23 mouse cellular contexts compared by ENCODE assay signal in genomic region chr6:116663364-116663763, GRCm38 (mm10). TPM values are rescaled to one million over a fixed set of nuclear protein-coding genes. Genes with fewer than 3 reads are reported as not detected.
DNase-seq lines count a peak whose midpoint lies in the region; ATAC-seq lines count a peak whose summit lies in the region.
"Had no signal": no experiment of that assay in that cellular context is flagged by ENCODE, and none has a peak within 500 bp of the region (broad histone marks: within the 10 kb centered on the region; RNA-seq: fewer than 3 reads in every experiment).

No protein-coding gene starts in this region.

- 0 out of 2 replicates have a peak, but pooled peaks cover 3% of the 10 kb centered on the region for H3K4me1 ChIP-seq in heart, embryonic 11.5 days (ENCODE audit: control insufficient read depth, insufficient read depth, low read length)
- no peaks in the 10 kb centered on the region for H3K4me1 ChIP-seq in neural tube, embryonic 15.5 days
- H3K4me1 ChIP-seq: embryonic facial prominence, embryonic 12.5 days had no signal

- no peak overlapping the region for H3K4me3 ChIP-seq in heart, embryonic 11.5 days (ENCODE audit: low read depth, low read length)
- H3K4me3 ChIP-seq in macrophage (ENCODE audit: inconsistent target) = no peak overlapping the region
- no peak overlapping the region for H3K4me3 ChIP-seq in neural tube, embryonic 15.5 days (replicated peaks)
- H3K4me3 ChIP-seq: embryonic facial prominence, embryonic 10.5 days; embryonic facial prominence, embryonic 12.5 days; forebrain, embryonic 13.5 days; forebrain, embryonic 15.5 days had no signal

- H3K4me2 ChIP-seq in heart, embryonic 11.5 days = no peak overlapping the region
- no peak overlapping the region for H3K4me2 ChIP-seq in neural tube, embryonic 15.5 days
- H3K4me2 ChIP-seq: embryonic facial prominence, embryonic 12.5 days; forebrain, embryonic 13.5 days; forebrain, embryonic 15.5 days had no signal

- no peaks in the 10 kb centered on the region for H3K36me3 ChIP-seq in heart, embryonic 11.5 days (ENCODE audit: control insufficient read depth, insufficient read depth, low read length)
- H3K36me3 ChIP-seq in macrophage (ENCODE audit: inconsistent target) = peaks cover 40% of the 10 kb centered on the region
- H3K36me3 ChIP-seq in neural tube, embryonic 15.5 days = no peaks in the 10 kb centered on the region
- H3K36me3 ChIP-seq: embryonic facial prominence, embryonic 10.5 days; embryonic facial prominence, embryonic 12.5 days; forebrain, embryonic 15.5 days; G1E had no signal

- H3K79me2 ChIP-seq in macrophage (ENCODE audit: inconsistent target) = peaks cover 93% of the 10 kb centered on the region

- peak; percentile 73 for DNase-seq in heart, adult 11 months
- no peak for DNase-seq in gastrocnemius, adult 18-20 months (ENCODE audit: low spot score)
- DNase-seq: adrenal gland, adult 8-10 months; adrenal gland, postnatal 14 days; adrenal gland, postnatal 36 days; cerebellum, adult 11-12 months; cerebellum, adult 2 months; cerebellum, adult 9-10 months; cerebellum, postnatal 10 days; cerebellum, postnatal 25 days; forebrain, postnatal 0 days had no signal

- no peak overlapping the region for H3K9ac ChIP-seq in heart, embryonic 11.5 days (ENCODE audit: low read depth, low read length)
- no peak overlapping the region for H3K9ac ChIP-seq in neural tube, embryonic 15.5 days (replicated peaks)
- H3K9ac ChIP-seq: embryonic facial prominence, embryonic 12.5 days; forebrain, embryonic 13.5 days; forebrain, embryonic 15.5 days; forebrain, postnatal 0 days had no signal

- H3K27ac ChIP-seq in heart, embryonic 11.5 days (ENCODE audit: low read depth, low read length) = no peak overlapping the region
- H3K27ac ChIP-seq in macrophage = peak overlapping the region; percentile 83
- H3K27ac ChIP-seq in neural tube, embryonic 15.5 days (replicated peaks) = no peak overlapping the region
- H3K27ac ChIP-seq: embryonic facial prominence, embryonic 10.5 days; embryonic facial prominence, embryonic 12.5 days; forebrain, embryonic 13.5 days; forebrain, embryonic 15.5 days had no signal

- 81% methylated on average over 2 of the region's 2 CpGs for WGBS in heart, embryonic 11.5 days (ENCODE audit: insufficient replicate concordance)
- 71% methylated on average over 2 of the region's 2 CpGs for WGBS in macrophage (ENCODE audit: missing documents)
- 91% methylated on average over 2 of the region's 2 CpGs for WGBS in neural tube, embryonic 15.5 days

- no peaks in the 10 kb centered on the region for H3K9me3 ChIP-seq in heart, embryonic 11.5 days (replicated peaks; ENCODE audit: control insufficient read depth, low read length)
- no peaks in the 10 kb centered on the region for H3K9me3 ChIP-seq in neural tube, embryonic 15.5 days (replicated peaks)
- H3K9me3 ChIP-seq: embryonic facial prominence, embryonic 10.5 days; embryonic facial prominence, embryonic 12.5 days; forebrain, embryonic 13.5 days; forebrain, embryonic 15.5 days had no signal

- H3K27me3 ChIP-seq in heart, embryonic 11.5 days (ENCODE audit: control insufficient read depth, insufficient read depth, low read length) = no peaks in the 10 kb centered on the region
- H3K27me3 ChIP-seq in neural tube, embryonic 15.5 days (replicated peaks) = no peaks in the 10 kb centered on the region
- H3K27me3 ChIP-seq: CH12.LX; embryonic facial prominence, embryonic 12.5 days; forebrain, embryonic 13.5 days; forebrain, embryonic 15.5 days; Patski had no signal

- ATAC-seq in heart, embryonic 11.5 days (replicated peaks; ENCODE audit: insufficient number of reproducible peaks, low FRiP score, low TSS enrichment) = no peak
- no peak for ATAC-seq in neural tube, embryonic 15.5 days (ENCODE audit: low FRiP score)
- ATAC-seq: activated CD4-positive, CD25-positive, alpha-beta regulatory T cell, adult 4 months; CD4-positive, CD25-positive, alpha-beta regulatory T cell, adult 4 months; forebrain, embryonic 13.5 days; forebrain, embryonic 15.5 days; forebrain, postnatal 0 days; Patski had no signal

RNA-seq across cellular contexts. Expression of gene Rassf4, which starts 10.4 kb away (rescaled TPM):
- 5.7 and 6.9 TPM in 2 replicates for polyA plus RNA-seq in heart, embryonic 11.5 days (2014; fragmentation: Nextera tagmentation; extraction: Ambion mirVana)
- 1,000 to 10,000 TPM in 14 of 26 experiments, 100 to 1,000 TPM in 12; 300 to 1,852 (median 1,057) TPM for total RNA-seq in macrophage (2018; cell fraction: chromatin; rRNA removed)
- 100 to 1,000 TPM; 151 to 601 (median 347) TPM for total RNA-seq in macrophage (2018; cell fraction: cytosol; rRNA removed)
- total RNA-seq in macrophage (2018; cell fraction: nucleus; rRNA removed) = 1,000 to 10,000 TPM in 4 of 26 experiments, 100 to 1,000 TPM in 22; 147 to 1,472 (median 838) TPM
- polyA plus RNA-seq in macrophage (2018) = 48.6 to 217 TPM (median 138 TPM) in 3 replicates
- total RNA-seq in gastrocnemius, adult 18-20 months (2021) = 1 to 10 TPM; 1.4 to 1.8 TPM
- polyA plus RNA-seq in neural tube, embryonic 15.5 days (2015; fragmentation: Nextera tagmentation; extraction: Ambion mirVana) = 29.0 and 32.5 TPM in 2 replicates
- polyA plus RNA-seq: G1E had no signal

RNA-seq across cellular contexts. Expression of gene Depp1, which starts 13.0 kb away (rescaled TPM):
- polyA plus RNA-seq in heart, embryonic 11.5 days (2014; fragmentation: Nextera tagmentation; extraction: Ambion mirVana) = 4.1 and 5.9 TPM in 2 replicates
- total RNA-seq in macrophage (2018; cell fraction: chromatin; rRNA removed) = 1 to 10 TPM in 9 of 26 experiments, under 1 TPM in 7, not detected in 10; 0.64 to 2.0 (median 1.4) TPM
- under 1 TPM in 12 of 26 experiments, not detected in 14; 0.17 to 0.85 (median 0.64) TPM for total RNA-seq in macrophage (2018; cell fraction: cytosol; rRNA removed)
- 1 to 10 TPM in 3 of 26 experiments, under 1 TPM in 9, not detected in 14; 0.36 to 1.6 (median 0.72) TPM for total RNA-seq in macrophage (2018; cell fraction: nucleus; rRNA removed)
- 0.10 TPM in 1 of 3 replicates, not detected in the others for polyA plus RNA-seq in macrophage (2018)
- total RNA-seq in gastrocnemius, adult 18-20 months (2021) = 10 to 100 TPM; 10.7 to 17.4 TPM
- polyA plus RNA-seq in neural tube, embryonic 15.5 days (2015; fragmentation: Nextera tagmentation; extraction: Ambion mirVana) = 16.5 and 16.9 TPM in 2 replicates
- total RNA-seq: G1E had no signal
- polyA plus RNA-seq: CD4-positive, CD25-positive, alpha-beta regulatory T cell, adult 4 months; G1E had no signal

RNA-seq across cellular contexts. Expression of gene Zfp422, which starts 34.6 kb away (rescaled TPM):
- 104 and 106 TPM in 2 replicates for polyA plus RNA-seq in heart, embryonic 11.5 days (2014; fragmentation: Nextera tagmentation; extraction: Ambion mirVana)
- 10 to 100 TPM in 6 of 26 experiments, 1 to 10 TPM in 20; 3.0 to 21.1 (median 7.1) TPM for total RNA-seq in macrophage (2018; cell fraction: chromatin; rRNA removed)
- total RNA-seq in macrophage (2018; cell fraction: cytosol; rRNA removed) = 10 to 100 TPM in 18 of 26 experiments, 1 to 10 TPM in 8; 6.4 to 17.0 (median 10.7) TPM
- 10 to 100 TPM in 25 of 26 experiments, 1 to 10 TPM in 1; 8.7 to 28.5 (median 14.8) TPM for total RNA-seq in macrophage (2018; cell fraction: nucleus; rRNA removed)
- polyA plus RNA-seq in macrophage (2018) = 14.8 to 18.3 TPM (median 15.1 TPM) in 3 replicates
- 1 to 10 TPM; 6.7 to 7.2 TPM for total RNA-seq in gastrocnemius, adult 18-20 months (2021)
- polyA plus RNA-seq in neural tube, embryonic 15.5 days (2015; fragmentation: Nextera tagmentation; extraction: Ambion mirVana) = 108 and 122 TPM in 2 replicates
- polyA plus RNA-seq: G1E had no signal

RNA-seq across cellular contexts. Expression of gene Tmem72, which starts 53.3 kb away (rescaled TPM):
- polyA plus RNA-seq in heart, embryonic 11.5 days (2014; fragmentation: Nextera tagmentation; extraction: Ambion mirVana) = 0.06 TPM in 2 replicates
- under 1 TPM; 0.22 to 0.77 (median 0.55) TPM for total RNA-seq in macrophage (2018; cell fraction: chromatin; rRNA removed)
- under 1 TPM in 18 of 26 experiments, not detected in 8; under 0.01 to 0.08 (median under 0.01) TPM for total RNA-seq in macrophage (2018; cell fraction: cytosol; rRNA removed)
- 1 to 10 TPM in 1 of 26 experiments, under 1 TPM in 25; 0.22 to 1.0 (median 0.36) TPM for total RNA-seq in macrophage (2018; cell fraction: nucleus; rRNA removed)
- under 0.01 TPM in 1 of 3 replicates, not detected in the others for polyA plus RNA-seq in macrophage (2018)
- under 1 TPM; 0.02 to 0.05 TPM for total RNA-seq in gastrocnemius, adult 18-20 months (2021)
- 1.1 and 1.5 TPM in 2 replicates for polyA plus RNA-seq in neural tube, embryonic 15.5 days (2015; fragmentation: Nextera tagmentation; extraction: Ambion mirVana)
- polyA plus RNA-seq: G1E had no signal
